Mouse (Mus musculus) limb, embryonic 11.5 days (tissue): ENCODE data around the gene Ceacam20. TPM values are rescaled to one million over a fixed set of nuclear protein-coding genes. Genes with fewer than 3 reads are reported as not detected.
"Not testable (repeated sequence)": the region's sequence is repeated elsewhere in the genome, so short reads cannot be mapped to it uniquely, and the experiment has no call there.

ENCODE experiments used
- ATAC-seq: fragments of 200-750 bp; cut with Nextera tagmentation; 2 replicates; pipeline ENCODE4 v1.8.0; 2017; ENCODE audit warnings: low read depth; ENCODE audit not compliant: insufficient number of reproducible peaks, low FRiP score, low TSS enrichment
- DNase-seq: peaks from one replicate; pipeline ENCODE4 v3.0.0-alpha.2; 2015; ENCODE audit warnings: low spot score
- H3K27ac ChIP-seq: fragments of 300-500 bp; sonication (generic); replicated peaks from 2 replicates; pipeline ENCODE4 v1.5.1; 2014; ENCODE audit warnings: low read depth, mild to moderate bottlenecking, low read length
- H3K27me3 ChIP-seq: fragments of 300-500 bp; sonication (generic); 2 replicates; pipeline ENCODE4 v1.6.1; 2014; ENCODE audit warnings: mild to moderate bottlenecking, low read length, mixed read lengths; ENCODE audit not compliant: control insufficient read depth, insufficient read depth
- H3K36me3 ChIP-seq: fragments of 300-500 bp; sonication (generic); 2 replicates; pipeline ENCODE4 v1.6.1; 2014; ENCODE audit warnings: mild to moderate bottlenecking, low read length, moderate library complexity, mixed read lengths; ENCODE audit not compliant: control insufficient read depth, insufficient read depth
- H3K4me1 ChIP-seq: fragments of 300-500 bp; sonication (generic); 2 replicates; pipeline ENCODE4 v1.6.1; 2014; ENCODE audit warnings: low read length, mixed read lengths; ENCODE audit not compliant: control insufficient read depth, insufficient read depth
- H3K4me2 ChIP-seq: fragments of 300-500 bp; sonication (generic); 2 replicates; pipeline ENCODE4 v1.6.1; 2014; ENCODE audit warnings: low read depth, mild to moderate bottlenecking, moderate library complexity; ENCODE audit not compliant: severe bottlenecking
- H3K4me3 ChIP-seq: fragments of 300-500 bp; sonication (generic); 2 replicates; pipeline ENCODE4 v1.5.1; 2014; ENCODE audit warnings: low read depth, low read length
- H3K9ac ChIP-seq: fragments of 300-500 bp; sonication (generic); 2 replicates; pipeline ENCODE4 v1.6.1; 2014; ENCODE audit warnings: mild to moderate bottlenecking, low read length
- H3K9me3 ChIP-seq: fragments of 300-500 bp; sonication (generic); 2 replicates; pipeline ENCODE4 v1.6.1; 2016; ENCODE audit warnings: low read length; ENCODE audit not compliant: control insufficient read depth
- WGBS: fragments of 180-500 bp; shearing (Covaris S2); extraction: QIAGEN DNeasy Blood & Tissue Kit; methylation state at CpG from one replicate; pipeline ENCODE4 v1.1.7; 2014; 5-methylcytosine and 5-hydroxymethylcytosine counted together
- polyA plus RNA-seq: library from polyadenylated mRNA; unstranded; fragments of >200 nt; fragmentation: Nextera tagmentation; extraction: Ambion mirVana; gene quantifications from 2 replicates; pipeline ENCODE4 v1.2.1, GENCODE M21; 2014

Gene Ceacam20
- polyA plus RNA-seq, 1 experiment from 2014 or later, result not detected

DNA sequence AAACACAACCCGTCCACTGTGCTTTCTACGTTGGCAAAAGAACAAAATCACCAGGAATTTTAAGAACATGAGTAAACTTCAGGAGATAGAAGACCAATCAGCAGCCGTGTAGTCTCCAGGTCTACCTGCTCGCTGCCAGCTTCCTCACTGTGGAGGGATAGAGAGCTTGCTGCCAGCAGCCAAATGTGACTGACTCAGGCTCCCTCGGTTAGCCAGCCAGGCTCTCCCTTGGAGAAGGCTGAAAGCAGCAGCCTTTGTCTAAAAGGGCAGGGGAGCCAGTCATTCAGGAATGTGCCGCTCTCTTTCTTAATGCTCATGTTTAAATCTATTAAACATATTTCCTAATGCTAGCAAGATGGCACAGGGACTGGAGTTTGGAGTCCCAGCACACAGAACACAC, 34.7 kb upstream of the Ceacam20 start:
- not testable (repeated sequence) for ATAC-seq, H3K9me3 ChIP-seq
- WGBS, result 80% methylated on average over 6 of the region's 6 CpGs

DNA sequence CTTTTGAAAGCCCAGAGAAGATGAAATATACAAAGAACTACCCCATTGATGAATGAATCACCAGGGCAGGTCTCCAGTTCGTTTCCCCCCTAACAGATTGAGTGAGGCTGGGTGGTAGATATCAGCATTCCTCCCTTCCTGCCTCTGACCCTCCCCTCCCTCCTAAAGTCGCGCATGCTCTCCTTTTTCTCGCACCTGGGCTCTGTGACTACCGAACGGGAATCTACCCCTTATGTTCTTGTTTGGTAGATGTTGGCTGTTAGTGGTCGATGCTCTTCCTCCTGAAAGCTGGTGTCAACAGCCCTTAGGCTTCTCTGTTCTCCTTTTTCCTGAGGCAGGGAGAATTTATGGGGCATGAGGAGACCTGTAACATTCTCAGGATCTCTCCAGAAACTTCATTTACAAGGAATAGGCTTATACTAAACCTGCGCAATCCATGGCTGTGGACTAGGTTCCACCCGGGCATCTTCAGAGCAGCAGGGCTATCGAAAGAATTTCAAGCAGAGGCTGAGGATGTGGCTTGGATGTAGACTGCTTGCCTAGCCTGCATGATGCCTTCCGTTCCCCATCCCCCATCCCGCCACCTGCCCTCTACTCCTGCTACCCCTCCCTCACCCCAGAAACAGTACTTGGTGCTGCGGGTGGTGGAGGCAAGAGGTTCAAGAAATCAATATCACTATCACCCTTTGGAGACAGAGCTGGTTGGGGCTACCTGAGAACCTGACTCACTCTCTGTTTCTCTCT, 32.9 kb upstream of the Ceacam20 start:
- H3K36me3 ChIP-seq, result no peaks in the 10 kb centered on the region
- DNase-seq, result no peak
- no peak overlapping the region for H3K4me3 ChIP-seq
- H3K4me2 ChIP-seq, result no peak overlapping the region
- H3K27ac ChIP-seq, result no peak overlapping the region
- no peaks in the 10 kb centered on the region for H3K27me3 ChIP-seq
- WGBS, result 22% methylated on average over 13 of the region's 13 CpGs
- no peaks in the 10 kb centered on the region for H3K4me1 ChIP-seq
- no peak for ATAC-seq
- no peak overlapping the region for H3K9ac ChIP-seq
- no peaks in the 10 kb centered on the region for H3K9me3 ChIP-seq

More for the DNA sequence above, 34.7 kb upstream of the Ceacam20 start:
- not testable (repeated sequence) for H3K36me3 ChIP-seq, H3K4me3 ChIP-seq, H3K4me1 ChIP-seq, DNase-seq, H3K27me3 ChIP-seq, H3K27ac ChIP-seq, H3K4me2 ChIP-seq, H3K9ac ChIP-seq

DNA sequence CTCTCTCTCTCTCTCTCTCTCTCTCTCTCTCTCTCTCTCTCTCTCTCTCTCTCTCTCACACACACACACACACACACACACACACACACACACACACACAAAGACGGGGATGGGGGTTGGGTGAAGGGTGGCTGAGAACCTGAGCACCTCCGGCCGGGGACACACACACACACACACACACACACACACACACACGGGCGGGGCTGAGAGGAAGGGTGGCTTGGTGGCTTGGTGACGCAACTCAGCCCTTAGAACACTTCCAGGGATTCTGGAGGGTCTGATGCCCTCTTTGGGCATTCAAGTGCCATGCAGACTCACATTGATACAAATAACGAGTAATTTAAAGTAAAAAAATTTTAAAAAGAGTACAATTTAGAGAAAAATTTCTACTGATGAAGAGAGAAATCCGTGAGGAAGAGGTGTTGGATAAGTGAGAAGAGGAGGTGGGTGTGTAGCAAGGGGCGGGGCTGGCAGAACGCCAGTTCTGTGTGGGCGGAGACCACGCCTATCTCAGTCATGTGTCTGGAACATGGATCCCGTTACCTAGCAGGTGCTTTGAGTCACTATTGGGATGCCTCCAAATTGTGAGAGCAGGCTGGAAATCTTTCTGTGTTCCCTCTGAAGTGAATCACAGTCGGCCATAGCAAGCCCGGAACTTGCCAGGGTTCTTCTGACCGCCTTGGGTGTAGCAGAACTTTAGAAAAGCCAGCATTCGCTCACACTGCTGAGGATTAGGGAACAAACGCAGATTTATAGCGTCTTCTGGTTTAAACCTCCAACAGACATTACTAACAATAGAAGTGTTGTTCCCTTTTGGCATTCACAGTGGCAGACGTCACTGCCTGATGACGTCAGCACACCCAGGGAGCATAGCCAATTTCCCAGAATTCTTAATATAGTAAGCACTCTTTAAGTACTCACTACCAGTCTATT, 32.1 kb upstream of the Ceacam20 start:
- DNase-seq (no peak), ATAC-seq (0 out of 2 replicates have a peak, but pooled peaks have one; percentile 56)
- Histone ChIP-seq H3K4me2 (no peak overlapping the region), H3K4me1 (no peaks in the 10 kb centered on the region), H3K4me3 (no peak overlapping the region), H3K27me3 (no peaks in the 10 kb centered on the region), H3K9ac (no peak overlapping the region), H3K36me3 (no peaks in the 10 kb centered on the region), H3K9me3 (no peaks in the 10 kb centered on the region), H3K27ac (no peak overlapping the region)
- 27% methylated on average over 21 of the region's 21 CpGs for WGBS

DNA sequence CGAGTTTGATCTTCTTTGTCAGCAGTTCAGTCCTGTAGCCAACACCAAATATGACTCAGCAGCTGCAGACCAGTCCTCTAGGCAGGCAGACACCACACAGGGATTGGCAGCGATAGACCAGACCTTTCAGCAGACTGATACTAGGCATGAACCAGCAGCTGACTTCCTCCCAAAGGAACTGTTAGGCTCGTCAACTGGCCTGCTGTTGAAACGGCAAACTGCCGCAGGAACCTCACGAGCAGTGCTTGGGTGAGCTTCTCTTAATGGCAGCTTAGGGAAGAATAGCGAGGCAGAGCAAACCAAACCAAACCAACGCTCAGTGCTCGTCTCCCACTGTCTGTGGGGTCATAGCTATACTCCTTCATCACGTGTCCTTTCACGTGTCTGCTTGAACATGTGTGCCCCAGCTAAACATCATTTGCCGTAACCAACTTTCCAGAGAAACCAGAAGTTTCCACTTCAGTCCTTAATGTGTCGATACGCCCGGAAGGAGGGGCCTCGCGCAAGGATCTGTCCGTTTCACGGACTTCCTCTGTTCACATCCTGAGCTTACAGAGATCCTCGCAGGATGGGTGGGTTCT, 30.0 kb upstream of the Ceacam20 start:
- ATAC-seq, result no peak
- Histone ChIP-seq H3K9me3 (no peaks in the 10 kb centered on the region), H3K4me3 (no peak overlapping the region), H3K9ac (no peak overlapping the region), H3K4me2 (no peak overlapping the region), H3K27ac (no peak overlapping the region; the same call in 1 of the 2 replicates), H3K36me3 (no peaks in the 10 kb centered on the region), H3K4me1 (no peaks in the 10 kb centered on the region), H3K27me3 (no peaks in the 10 kb centered on the region)
- no peak for DNase-seq
- 79% methylated on average over 20 of the region's 20 CpGs for WGBS

DNA sequence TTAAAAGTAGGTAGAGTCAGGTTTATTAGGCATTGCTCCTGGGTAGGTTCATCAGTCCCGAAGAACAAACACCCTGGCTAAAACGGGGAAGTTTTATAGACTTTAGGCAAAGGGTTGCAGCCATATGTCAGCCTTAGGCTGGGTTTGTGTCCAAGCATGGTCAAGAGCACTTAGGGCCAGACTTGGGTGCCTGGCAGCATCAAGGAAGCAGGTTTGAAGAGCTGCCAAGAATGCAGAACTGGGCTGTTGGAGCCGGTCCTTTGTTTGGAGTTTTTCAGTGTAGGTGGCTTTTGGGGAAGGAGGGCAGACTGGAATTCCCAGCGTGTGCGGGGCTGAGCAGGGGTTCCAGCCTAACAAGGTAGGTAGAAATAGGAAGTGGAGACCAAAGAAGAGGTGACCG, 29.3 kb upstream of the Ceacam20 start:
- Histone ChIP-seq H3K4me2 (no peak overlapping the region), H3K9me3 (no peaks in the 10 kb centered on the region), H3K4me3 (no peak overlapping the region), H3K4me1 (no peaks in the 10 kb centered on the region), H3K9ac (no peak overlapping the region), H3K27me3 (no peaks in the 10 kb centered on the region), H3K27ac (no peak overlapping the region), H3K36me3 (no peaks in the 10 kb centered on the region)
- ATAC-seq, result no peak
- DNase-seq, result no peak
- 74% methylated on average over 6 of the region's 6 CpGs for WGBS

DNA sequence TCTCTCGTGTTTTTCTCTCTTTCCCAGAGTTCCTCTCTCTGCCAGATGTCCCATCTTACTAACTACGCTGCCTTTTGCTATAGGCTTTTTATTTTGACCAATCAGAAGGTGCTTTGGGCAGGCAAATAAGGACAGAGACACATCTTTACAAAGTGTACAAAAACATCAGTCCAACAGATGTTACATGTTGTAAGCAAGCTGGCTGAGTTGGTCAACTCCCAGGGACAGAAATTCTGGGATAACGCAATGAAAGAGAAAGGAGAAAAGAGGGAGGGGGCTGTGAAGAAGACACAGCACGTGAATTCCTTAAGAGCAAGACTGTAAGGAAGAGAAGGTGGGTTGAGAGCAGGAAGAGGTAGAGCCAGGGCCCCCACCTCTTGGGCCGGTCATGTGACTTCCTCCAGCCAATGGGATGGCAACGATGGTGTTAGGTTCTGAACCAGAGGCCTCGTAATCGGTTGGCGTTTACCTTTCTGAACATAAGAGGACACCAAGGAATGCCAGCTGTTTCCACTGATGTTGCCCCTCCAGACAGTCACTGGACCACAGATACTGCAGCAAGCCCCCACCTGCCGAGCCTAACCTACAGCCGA, 27.9 kb upstream of the Ceacam20 start:
- no peak for DNase-seq
- no peak overlapping the region for H3K27ac ChIP-seq
- no peak overlapping the region for H3K9ac ChIP-seq
- no peaks in the 10 kb centered on the region for H3K4me1 ChIP-seq
- no peak for ATAC-seq
- H3K4me2 ChIP-seq, result no peak overlapping the region
- no peaks in the 10 kb centered on the region for H3K9me3 ChIP-seq
- H3K27me3 ChIP-seq, result no peaks in the 10 kb centered on the region
- no peak overlapping the region for H3K4me3 ChIP-seq
- WGBS, result 87% methylated on average over 11 of the region's 11 CpGs
- H3K36me3 ChIP-seq, result no peaks in the 10 kb centered on the region

DNA sequence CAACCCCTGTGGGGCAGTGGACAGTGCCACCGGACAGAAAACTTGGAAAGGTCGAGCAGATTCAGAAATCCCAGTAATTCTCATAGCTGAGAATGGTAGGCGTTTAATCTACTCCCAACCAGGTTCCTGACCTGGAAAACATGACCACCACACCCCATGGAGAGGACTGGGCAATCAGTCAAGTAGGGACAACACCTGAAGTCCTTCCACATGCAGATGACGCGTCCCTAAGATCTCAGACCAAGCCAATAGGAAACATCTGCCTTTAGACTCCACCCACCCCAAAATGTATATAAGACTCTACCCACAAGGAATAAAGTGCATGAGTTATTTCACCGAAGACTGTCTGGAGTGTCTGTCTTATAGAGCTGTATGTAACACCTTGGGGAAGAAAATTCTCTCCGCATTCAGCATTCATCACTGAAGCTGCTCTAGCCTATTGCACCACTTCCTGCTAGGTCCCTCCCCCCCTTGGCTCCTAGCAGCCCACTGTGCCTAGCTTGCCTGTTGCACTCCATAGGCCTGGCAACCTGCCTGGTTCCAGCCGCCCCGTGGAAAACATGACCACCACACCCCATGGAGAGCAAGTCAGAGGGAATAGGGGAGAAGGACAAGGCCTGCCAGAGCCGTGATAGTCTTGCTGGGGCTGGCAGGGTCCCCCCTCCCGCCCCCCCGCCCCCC, 25.5 kb upstream of the Ceacam20 start:
- no peak for DNase-seq
- Histone ChIP-seq H3K9ac (no peak overlapping the region), H3K9me3 (no peaks in the 10 kb centered on the region; the same call in 1 of the 2 replicates), H3K27me3 (no peaks in the 10 kb centered on the region), H3K4me1 (no peaks in the 10 kb centered on the region), H3K4me2 (no peak overlapping the region), H3K4me3 (no peak overlapping the region), H3K27ac (no peak overlapping the region), H3K36me3 (no peaks in the 10 kb centered on the region)
- no peak for ATAC-seq
- WGBS, result 43% methylated on average over 12 of the region's 12 CpGs

DNA sequence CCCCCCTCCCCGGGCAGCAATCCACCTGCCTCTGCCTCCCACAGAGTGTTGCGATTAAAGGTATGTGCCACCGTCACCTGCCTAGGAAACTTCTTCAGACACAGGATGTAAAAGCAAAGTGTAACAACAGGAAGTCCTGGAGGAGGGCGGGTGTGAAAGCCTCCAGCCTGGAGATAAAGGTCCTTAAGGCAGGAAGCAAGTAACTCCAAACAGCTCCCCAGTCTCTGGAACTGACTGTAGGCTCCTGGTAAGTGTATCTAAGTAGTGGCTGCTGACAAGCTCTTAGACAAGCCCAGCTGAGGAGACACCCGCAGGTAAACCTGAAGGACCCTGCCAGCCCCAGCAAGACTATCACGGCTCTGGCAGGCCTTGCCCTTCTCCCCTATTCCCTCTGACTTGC, 25.0 kb upstream of the Ceacam20 start:
- Histone ChIP-seq H3K9ac (no peak overlapping the region), H3K4me3 (no peak overlapping the region), H3K4me1 (no peaks in the 10 kb centered on the region), H3K9me3 (no peaks in the 10 kb centered on the region; the same call in 1 of the 2 replicates), H3K27ac (no peak overlapping the region), H3K36me3 (no peaks in the 10 kb centered on the region), H3K4me2 (no peak overlapping the region), H3K27me3 (no peaks in the 10 kb centered on the region)
- DNase-seq (no peak), ATAC-seq (no peak)
- 16% methylated on average over 6 of the region's 6 CpGs for WGBS
